Mouse (Mus musculus): ENCODE data around the gene Prpf38b. TPM values are rescaled to one million over a fixed set of nuclear protein-coding genes. Genes with fewer than 3 reads are reported as not detected.
"Not testable (repeated sequence)": the region's sequence is repeated elsewhere in the genome, so short reads cannot be mapped to it uniquely, and the experiment has no call there.

The Prpf38b gene
- total RNA-seq, 1 experiment from 2014 or later = 77.1 TPM

GRCm38 (mm10) chr3:108900681-108901080 lies 10.8 kb downstream of the Prpf38b start:
- no peak for DNase-seq

GRCm38 (mm10) chr3:108900147-108900546 lies 11.4 kb downstream of the Prpf38b start:
- DNase-seq = no peak

- DNase-seq = no peak
Observed at GRCm38 (mm10) chr3:108898640-108899039, 12.9 kb downstream of the Prpf38b start.

- no peak for DNase-seq
Observed at GRCm38 (mm10) chr3:108892914-108893313, 18.6 kb downstream of the Prpf38b start.

- DNase-seq = no peak
Observed at GRCm38 (mm10) chr3:108892080-108892479, 19.4 kb downstream of the Prpf38b start.

GRCm38 (mm10) chr3:108889908-108890307 lies 21.6 kb downstream of the Prpf38b start, which contains the start of gene Fndc7:
Gene Fndc7, minus strand, starts transcription at chr3:108890008.
- no peak for DNase-seq

- DNase-seq = no peak
Observed at GRCm38 (mm10) chr3:108887618-108887975, 23.9 kb downstream of the Prpf38b start.

- DNase-seq = no peak
Observed at GRCm38 (mm10) chr3:108886934-108887617, 24.5 kb downstream of the Prpf38b start.

- DNase-seq = no peak
Observed at GRCm38 (mm10) chr3:108885686-108886530, 25.6 kb downstream of the Prpf38b start.

GRCm38 (mm10) chr3:108884706-108885289 lies 26.7 kb downstream of the Prpf38b start:
- DNase-seq = no peak

GRCm38 (mm10) chr3:108883067-108883466 lies 28.5 kb downstream of the Prpf38b start:
- no peak for DNase-seq

GRCm38 (mm10) chr3:108881873-108882272 lies 29.7 kb downstream of the Prpf38b start:
- DNase-seq = not testable (repeated sequence)

- DNase-seq = peak; percentile 37
Observed at GRCm38 (mm10) chr3:108880544-108881507, 30.7 kb downstream of the Prpf38b start.

GRCm38 (mm10) chr3:108879836-108880435 lies 31.6 kb downstream of the Prpf38b start:
- DNase-seq = no peak

- no peak for DNase-seq
Observed at GRCm38 (mm10) chr3:108879129-108879528, 32.4 kb downstream of the Prpf38b start.

- peak; percentile 50 for DNase-seq
Observed at GRCm38 (mm10) chr3:108870631-108871030, 40.9 kb downstream of the Prpf38b start.

- no peak for DNase-seq
Observed at GRCm38 (mm10) chr3:108867449-108867848, 44.1 kb downstream of the Prpf38b start.

- no peak for DNase-seq
Observed at GRCm38 (mm10) chr3:108865676-108866075, 45.9 kb downstream of the Prpf38b start.

- DNase-seq = no peak
Observed at GRCm38 (mm10) chr3:108865129-108865528, 46.4 kb downstream of the Prpf38b start.

- DNase-seq = no peak
Observed at GRCm38 (mm10) chr3:108863091-108863490, 48.4 kb downstream of the Prpf38b start.

GRCm38 (mm10) chr3:108862282-108862681 lies 49.2 kb downstream of the Prpf38b start:
- DNase-seq = not testable (repeated sequence)

Measured in adrenal gland, postnatal 25 days (tissue).